Mouse (Mus musculus): ENCODE measurements around the gene Zfp827. TPM values are rescaled to one million over a fixed set of nuclear protein-coding genes. Genes with fewer than 3 reads are reported as not detected.

Gene Zfp827
- total RNA-seq, 2 experiments from 2014 or later, result 32.3 to 33.5 TPM

DNA sequence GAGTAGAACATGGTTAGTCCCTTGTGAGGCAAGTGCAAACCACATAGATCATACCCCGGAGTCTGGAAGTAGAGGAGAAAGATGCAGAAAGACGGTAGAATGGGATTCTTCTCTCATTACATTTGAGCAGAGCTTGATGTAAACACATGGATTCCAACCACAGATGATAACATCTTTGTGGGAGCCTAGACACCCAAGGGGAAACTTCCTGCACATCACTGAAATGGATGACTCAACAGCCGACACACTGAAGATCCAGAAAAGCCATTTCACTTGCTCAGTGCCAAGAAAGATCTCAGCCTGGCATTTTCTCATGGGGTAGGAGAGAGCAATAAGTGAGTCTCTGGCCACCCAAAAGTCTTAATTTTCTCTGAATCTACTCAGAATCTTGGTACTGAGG, 199.7 kb downstream of the Zfp827 start:
- no peak for DNase-seq (ENCODE audit: low spot score in 2 of 2)
- no peak overlapping the region for H3K4me3 ChIP-seq
- no peak for TF ChIP-seq CTCF (conservative IDR thresholded peaks at IDR 0.05)
- no peak overlapping the region for H3K27ac ChIP-seq

DNA sequence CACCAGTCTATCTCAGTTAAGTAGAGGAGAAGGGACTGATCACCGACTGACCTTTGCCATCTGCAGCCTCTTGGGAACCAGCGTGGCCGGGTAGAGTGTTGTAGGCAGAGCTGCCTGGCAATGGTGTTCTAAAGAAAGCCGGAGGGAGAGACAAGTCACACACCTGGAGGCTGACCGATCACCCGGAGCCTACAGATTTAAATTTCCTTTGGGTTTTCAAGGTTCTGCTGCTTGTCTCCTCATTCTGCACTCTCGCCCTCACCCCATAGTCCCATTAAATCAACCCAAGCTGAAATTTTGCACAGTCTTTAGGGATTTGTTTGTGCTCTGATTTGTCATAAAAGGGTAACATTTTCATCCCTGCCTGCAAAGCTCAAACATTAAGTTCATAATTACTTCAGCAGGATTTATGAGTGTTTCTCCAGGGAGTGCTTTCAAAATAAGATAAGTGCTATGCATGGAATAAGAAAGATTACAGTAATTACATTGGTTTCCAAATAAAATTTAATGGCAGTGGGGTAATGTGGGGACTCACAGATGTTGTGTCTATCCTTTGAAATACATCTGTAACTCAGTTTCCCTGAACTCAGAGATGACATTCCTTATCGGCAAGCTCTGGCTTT, 201.1 kb downstream of the Zfp827 start:
- no peak overlapping the region for H3K27ac ChIP-seq
- no peak for TF ChIP-seq CTCF (conservative IDR thresholded peaks at IDR 0.05)
- DNase-seq (ENCODE audit: low spot score in 2 of 2), result no peak
- no peak overlapping the region for H3K4me3 ChIP-seq

DNA sequence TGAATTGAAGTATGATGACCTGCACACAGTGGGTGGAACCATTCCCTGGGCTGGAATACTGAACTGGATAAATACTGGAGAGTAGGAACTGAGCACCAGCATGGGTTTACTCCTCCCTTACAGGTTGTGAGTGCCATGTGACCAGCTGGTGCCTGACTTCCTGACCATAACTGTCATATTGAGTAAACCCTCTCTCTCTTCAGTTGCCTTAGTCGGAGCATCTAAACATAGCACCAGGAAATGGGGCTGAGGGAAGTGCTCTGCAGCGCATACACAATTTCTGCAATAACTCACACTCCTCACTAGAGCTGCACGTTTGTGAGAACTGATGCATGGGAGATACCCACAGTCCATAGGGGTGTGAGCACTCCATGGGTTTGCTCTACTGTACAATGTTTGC, 211.1 kb downstream of the Zfp827 start:
- no peak for TF ChIP-seq CTCF (conservative IDR thresholded peaks at IDR 0.05)
- Histone ChIP-seq H3K27ac (no peak overlapping the region), H3K4me3 (no peak overlapping the region)
- no peak for DNase-seq (ENCODE audit: low spot score in 2 of 2)

DNA sequence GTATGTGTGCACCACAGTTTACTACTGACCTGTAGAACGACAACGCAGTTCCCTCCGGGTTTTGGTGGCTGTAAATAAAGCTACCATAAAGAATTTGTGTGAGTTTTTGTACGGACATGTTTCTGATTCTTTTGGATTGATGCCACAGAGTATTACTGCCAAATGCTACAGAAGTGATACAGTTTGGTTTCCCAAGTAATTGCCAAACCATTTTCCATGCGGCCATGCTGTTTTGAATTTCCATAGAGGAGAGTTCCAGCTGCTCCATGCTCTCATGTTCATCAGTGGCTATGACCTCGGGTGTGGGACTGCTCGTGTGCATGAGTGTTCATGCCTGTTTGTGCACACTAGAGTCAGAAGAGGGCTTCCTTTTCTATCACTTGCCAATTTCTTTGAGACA, 211.8 kb downstream of the Zfp827 start:
- Histone ChIP-seq H3K4me3 (no peak overlapping the region), H3K27ac (no peak overlapping the region)
- no peak for DNase-seq (ENCODE audit: low spot score in 2 of 2)
- no peak for TF ChIP-seq CTCF (conservative IDR thresholded peaks at IDR 0.05)

Other genes starting within 250 kb of the Zfp827 start
- 10 to 100 TPM; 42.6 to 47.6 TPM for gene Lsm6, start 207.3 kb upstream of the Zfp827 start, total RNA-seq (2021)
- gene 1700011L22Rik, start 220.1 kb downstream of the Zfp827 start, total RNA-seq (2021), result not detected

Measured in layer of hippocampus, adult 2 months (tissue).